14 mouse cellular contexts compared by ENCODE assay signal in the genomic region with DNA sequence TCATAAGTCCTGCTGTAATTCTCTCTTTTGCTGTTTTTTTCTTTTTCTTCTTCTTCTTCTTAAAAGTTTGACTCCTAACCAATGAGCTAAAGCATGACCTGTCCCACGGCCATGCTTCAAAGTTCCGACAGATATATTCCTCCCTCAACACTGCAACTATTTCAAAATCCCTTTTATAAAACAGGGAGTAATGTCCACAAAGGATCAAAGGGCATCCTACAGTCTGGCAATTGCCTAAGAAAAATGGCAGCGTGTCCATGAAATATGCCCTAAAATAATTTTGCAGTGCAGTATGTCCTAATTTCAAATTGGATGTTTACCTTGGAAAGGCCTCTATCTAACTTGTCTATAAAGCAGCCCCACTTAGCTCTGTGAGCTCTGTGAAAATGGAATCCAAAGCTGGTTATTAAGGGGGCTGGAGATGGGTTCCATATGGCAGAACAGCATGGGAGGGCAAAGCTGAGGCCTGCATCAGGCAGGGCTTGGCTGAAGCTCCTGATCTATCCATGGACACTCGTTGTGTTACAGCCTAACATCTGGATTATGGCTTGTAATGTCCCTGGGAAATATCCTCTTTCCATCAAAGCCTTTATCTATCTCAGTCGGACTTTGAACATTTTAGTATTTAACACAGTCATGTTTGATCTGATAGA.
A peak's percentile ranks its signal among the peaks of the same experiment; 100 is the strongest.
DNase-seq lines count a peak whose midpoint lies in the region; ATAC-seq and TF ChIP-seq lines count a peak whose summit lies in the region.
"Had no signal": no experiment of that assay in that cellular context is flagged by ENCODE, and none has a peak within 500 bp of the region (broad histone marks: within the 10 kb centered on the region; RNA-seq: fewer than 3 reads in every experiment).

No protein-coding gene starts in this region.

- no peak overlapping the region for H3K4me3 ChIP-seq in kidney, postnatal 0 days (replicated peaks; ENCODE audit: low read depth, low read length)
- H3K4me3 ChIP-seq in lung, postnatal 0 days (ENCODE audit: low read depth, low read length), result no peak overlapping the region
- H3K4me3 ChIP-seq in intestine, embryonic 16.5 days (ENCODE audit: low read length), result no peak overlapping the region
- no peak overlapping the region for H3K4me3 ChIP-seq in neural tube, embryonic 15.5 days (replicated peaks)
- no peak overlapping the region for H3K4me3 ChIP-seq in hindbrain, embryonic 10.5 days
- H3K4me3 ChIP-seq: forebrain, embryonic 13.5 days; heart, embryonic 13.5 days had no signal

- 42% methylated on average over 5 of the region's 5 CpGs for WGBS in kidney, postnatal 0 days
- WGBS in lung, postnatal 0 days, result 60% methylated on average over 5 of the region's 5 CpGs
- WGBS in intestine, embryonic 16.5 days, result 44% methylated on average over 5 of the region's 5 CpGs
- 78% methylated on average over 5 of the region's 5 CpGs for WGBS in neural tube, embryonic 15.5 days
- WGBS in hindbrain, embryonic 10.5 days, result 83% methylated on average over 5 of the region's 5 CpGs

- no peaks in the 10 kb centered on the region for H3K27me3 ChIP-seq in kidney, postnatal 0 days (ENCODE audit: insufficient read depth, low read length)
- H3K27me3 ChIP-seq in lung, postnatal 0 days (replicated peaks; ENCODE audit: insufficient read depth, low read length), result no peaks in the 10 kb centered on the region
- H3K27me3 ChIP-seq in intestine, embryonic 16.5 days (replicated peaks; ENCODE audit: control insufficient read depth, insufficient read depth, low read length), result no peaks in the 10 kb centered on the region
- no peaks in the 10 kb centered on the region for H3K27me3 ChIP-seq in neural tube, embryonic 15.5 days (replicated peaks)
- H3K27me3 ChIP-seq in hindbrain, embryonic 10.5 days (ENCODE audit: insufficient read depth, poor library complexity, severe bottlenecking), result no peaks in the 10 kb centered on the region
- H3K27me3 ChIP-seq: forebrain, embryonic 13.5 days; heart, embryonic 13.5 days had no signal

- H3K9ac ChIP-seq in kidney, postnatal 0 days (ENCODE audit: low read depth, low read length), result no peak overlapping the region
- H3K9ac ChIP-seq in lung, postnatal 0 days (replicated peaks; ENCODE audit: low read depth), result no peak overlapping the region
- no peak overlapping the region for H3K9ac ChIP-seq in intestine, embryonic 16.5 days (ENCODE audit: low read depth, low read length)
- no peak overlapping the region for H3K9ac ChIP-seq in neural tube, embryonic 15.5 days (replicated peaks)
- H3K9ac ChIP-seq: forebrain, embryonic 13.5 days; heart, embryonic 13.5 days had no signal

- peak; percentile 91 for TF ChIP-seq EP300 in lung, postnatal 0 days (IDR thresholded peaks at IDR 0.05)

- H3K4me2 ChIP-seq in kidney, postnatal 0 days (ENCODE audit: low read length), result no peak overlapping the region
- H3K4me2 ChIP-seq in lung, postnatal 0 days (replicated peaks; ENCODE audit: low read depth, low read length), result no peak overlapping the region
- no peak overlapping the region for H3K4me2 ChIP-seq in intestine, embryonic 16.5 days (ENCODE audit: low read depth, low read length)
- no peak overlapping the region for H3K4me2 ChIP-seq in neural tube, embryonic 15.5 days
- H3K4me2 ChIP-seq: forebrain, embryonic 13.5 days; heart, embryonic 13.5 days had no signal

- H3K27ac ChIP-seq in kidney, postnatal 0 days, result 0 out of 2 replicates have a peak overlapping the region, but pooled peaks have one; percentile 65
- H3K27ac ChIP-seq in lung, postnatal 0 days (ENCODE audit: low read length), result no peak overlapping the region
- no peak overlapping the region for H3K27ac ChIP-seq in intestine, embryonic 16.5 days (ENCODE audit: low read length)
- H3K27ac ChIP-seq in neural tube, embryonic 15.5 days (replicated peaks), result no peak overlapping the region
- no peak overlapping the region for H3K27ac ChIP-seq in hindbrain, embryonic 10.5 days
- H3K27ac ChIP-seq: forebrain, embryonic 13.5 days; heart, embryonic 13.5 days had no signal

- no peaks in the 10 kb centered on the region for H3K36me3 ChIP-seq in kidney, postnatal 0 days (ENCODE audit: insufficient read depth, low read length)
- no peaks in the 10 kb centered on the region for H3K36me3 ChIP-seq in lung, postnatal 0 days (ENCODE audit: insufficient read depth, low read length)
- H3K36me3 ChIP-seq in intestine, embryonic 16.5 days (ENCODE audit: control insufficient read depth, insufficient read depth, low read length), result no peaks in the 10 kb centered on the region
- H3K36me3 ChIP-seq in neural tube, embryonic 15.5 days, result no peaks in the 10 kb centered on the region
- no peaks in the 10 kb centered on the region for H3K36me3 ChIP-seq in hindbrain, embryonic 10.5 days
- H3K36me3 ChIP-seq: heart, embryonic 13.5 days had no signal

- peak; percentile 49; the same call in 1 of the 2 replicates for ATAC-seq in kidney, postnatal 0 days (replicated peaks; ENCODE audit: low FRiP score, low read depth)
- ATAC-seq in lung, postnatal 0 days, result peak; percentile 94
- peak; percentile 77 for ATAC-seq in intestine, embryonic 16.5 days
- peak; percentile 45; the same call in 1 of the 2 replicates for ATAC-seq in neural tube, embryonic 15.5 days (ENCODE audit: low FRiP score)
- ATAC-seq: forebrain, embryonic 13.5 days had no signal

- H3K4me1 ChIP-seq in kidney, postnatal 0 days (replicated peaks; ENCODE audit: insufficient read depth, low read length), result 0 out of 2 replicates have a peak, but pooled peaks cover 5% of the 10 kb centered on the region
- H3K4me1 ChIP-seq in lung, postnatal 0 days (ENCODE audit: insufficient read depth, low read depth, low read length), result no peaks in the 10 kb centered on the region
- H3K4me1 ChIP-seq in intestine, embryonic 16.5 days (ENCODE audit: control insufficient read depth, insufficient read depth, low read length), result 0 out of 2 replicates have a peak, but pooled peaks cover 7% of the 10 kb centered on the region
- H3K4me1 ChIP-seq in neural tube, embryonic 15.5 days, result no peaks in the 10 kb centered on the region
- H3K4me1 ChIP-seq in hindbrain, embryonic 10.5 days (replicated peaks), result 0 out of 2 replicates have a peak, but pooled peaks cover 2% of the 10 kb centered on the region
- H3K4me1 ChIP-seq: forebrain, embryonic 13.5 days had no signal

- no peak for TF ChIP-seq CTCF in kidney, postnatal 0 days (IDR thresholded peaks at IDR 0.05; ENCODE audit: low read depth)
- TF ChIP-seq CTCF in lung, postnatal 0 days (IDR thresholded peaks at IDR 0.05), result no peak

- DNase-seq in kidney, postnatal 0 days (ENCODE audit: low spot score), result peak; percentile 86
- no peak for DNase-seq in kidney, adult 9 months
- DNase-seq in lung, postnatal 0 days (ENCODE audit: low spot score), result peak; percentile 90
- DNase-seq in lung, postnatal 36 days, result no peak
- no peak for DNase-seq in adrenal gland, postnatal 36 days
- DNase-seq in hindbrain, embryonic 10.5 days (ENCODE audit: low spot score), result no peak
- DNase-seq: cerebellum, adult 11 months; cerebellum, postnatal 25 days; midbrain, embryonic 14.5 days; right cerebral cortex, postnatal 25 days had no signal

- H3K9me3 ChIP-seq in kidney, postnatal 0 days (replicated peaks; ENCODE audit: low read length), result no peaks in the 10 kb centered on the region
- no peaks in the 10 kb centered on the region for H3K9me3 ChIP-seq in lung, postnatal 0 days (ENCODE audit: low read length)
- no peaks in the 10 kb centered on the region for H3K9me3 ChIP-seq in intestine, embryonic 16.5 days (ENCODE audit: control insufficient read depth, low read length)
- no peaks in the 10 kb centered on the region for H3K9me3 ChIP-seq in neural tube, embryonic 15.5 days (replicated peaks)
- no peaks in the 10 kb centered on the region for H3K9me3 ChIP-seq in hindbrain, embryonic 10.5 days
- H3K9me3 ChIP-seq: forebrain, embryonic 13.5 days; heart, embryonic 13.5 days had no signal

Comparison
In these comparisons a context has a peak if more than half of its experiments do, and no peak if none do; other contexts are left out.
1. DNase-seq: peak in kidney, postnatal 0 days (single experiment) and lung, postnatal 0 days (single experiment); none in kidney, adult 9 months (single experiment), lung, postnatal 36 days (single experiment), adrenal gland, postnatal 36 days (0 of 2) and hindbrain, embryonic 10.5 days (single experiment).
2. Peak in every context shown above with its lines, with median percentiles within 50 percentile points of each other: ATAC-seq.